ENCODE assay signal across 7 mouse cellular contexts in the genomic region with DNA sequence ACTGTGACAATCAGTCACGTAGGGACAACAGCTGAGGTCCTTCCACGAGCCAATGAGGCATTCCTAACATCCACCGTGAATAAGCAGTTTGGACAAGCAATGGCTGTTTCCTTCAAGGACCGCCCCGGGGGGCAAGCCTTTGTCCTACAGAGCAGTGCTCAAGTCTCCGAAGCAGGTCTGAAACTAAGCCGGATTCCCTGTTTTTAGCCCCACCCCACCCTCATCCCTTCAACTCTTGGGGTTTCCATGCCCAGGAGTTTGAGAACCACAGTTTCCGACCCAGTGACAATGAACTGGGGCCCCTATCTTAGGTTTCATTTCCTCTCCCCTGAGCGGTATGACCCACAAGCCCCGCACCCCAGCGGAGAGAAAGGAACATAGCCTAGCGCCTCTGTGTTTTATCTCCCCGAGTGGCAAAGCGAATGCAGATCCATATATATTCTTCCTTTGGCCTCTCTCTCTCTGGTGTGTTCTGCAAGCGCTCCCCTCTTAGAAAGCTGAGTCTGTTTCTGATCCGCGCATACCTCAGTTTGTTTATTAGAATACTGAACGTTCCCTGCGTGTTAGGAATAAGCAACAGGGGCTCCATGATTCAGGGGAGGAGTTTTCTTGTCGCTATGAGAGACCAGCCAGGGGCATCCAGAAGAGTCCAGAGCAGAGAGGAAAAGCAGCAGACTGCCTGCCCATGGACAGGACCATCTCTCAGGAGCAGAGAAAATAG. TPM values are rescaled to one million over a fixed set of nuclear protein-coding genes. Genes with fewer than 3 reads are reported as not detected.
DNase-seq lines count a peak whose midpoint lies in the region; ATAC-seq lines count a peak whose summit lies in the region.

No protein-coding gene starts in this region.

- no peaks in the 10 kb centered on the region for H3K9me3 ChIP-seq in hindbrain, embryonic 16.5 days (ENCODE audit: control insufficient read depth, low read length)
- no peaks in the 10 kb centered on the region for H3K9me3 ChIP-seq in lung, embryonic 16.5 days (ENCODE audit: control insufficient read depth, low read length)
- no peaks in the 10 kb centered on the region for H3K9me3 ChIP-seq in neural tube, embryonic 15.5 days (replicated peaks)

- no peaks in the 10 kb centered on the region for H3K27me3 ChIP-seq in hindbrain, embryonic 16.5 days (replicated peaks; ENCODE audit: control insufficient read depth, insufficient read depth, low read length)
- H3K27me3 ChIP-seq in lung, embryonic 16.5 days (ENCODE audit: control insufficient read depth, insufficient read depth, low read depth, low read length) = no peaks in the 10 kb centered on the region
- no peaks in the 10 kb centered on the region for H3K27me3 ChIP-seq in neural tube, embryonic 15.5 days (replicated peaks)

- WGBS in hindbrain, embryonic 16.5 days = 11% methylated on average over 20 of the region's 20 CpGs
- 13% methylated on average over 20 of the region's 20 CpGs for WGBS in lung, embryonic 16.5 days
- WGBS in neural tube, embryonic 15.5 days = 15% methylated on average over 20 of the region's 20 CpGs

- H3K4me1 ChIP-seq in hindbrain, embryonic 16.5 days (ENCODE audit: control insufficient read depth, insufficient read depth, low read depth, low read length) = peaks cover 8% of the 10 kb centered on the region
- H3K4me1 ChIP-seq in lung, embryonic 16.5 days (replicated peaks; ENCODE audit: control insufficient read depth, insufficient read depth, low read length) = peaks cover 18% of the 10 kb centered on the region
- peaks cover 17% of the 10 kb centered on the region; the same call in 1 of the 2 replicates for H3K4me1 ChIP-seq in neural tube, embryonic 15.5 days

- DNase-seq in ZHBTc4 (ENCODE audit: low read depth, low spot score) = peak; percentile 86
- DNase-seq in gastrocnemius, postnatal 36 days = no peak
- no peak for DNase-seq in ovary, postnatal 14 days (ENCODE audit: low spot score)

- H3K27ac ChIP-seq in hindbrain, embryonic 16.5 days (ENCODE audit: low read depth, low read length) = no peak overlapping the region
- H3K27ac ChIP-seq in lung, embryonic 16.5 days (ENCODE audit: low read length) = no peak overlapping the region
- H3K27ac ChIP-seq in neural tube, embryonic 15.5 days (replicated peaks) = no peak overlapping the region

- H3K9ac ChIP-seq in hindbrain, embryonic 16.5 days (ENCODE audit: low read depth, low read length) = peak overlapping the region; percentile 25
- H3K9ac ChIP-seq in lung, embryonic 16.5 days (ENCODE audit: low read length) = peak overlapping the region; percentile 46; the same call in 1 of the 2 replicates
- H3K9ac ChIP-seq in neural tube, embryonic 15.5 days (replicated peaks) = no peak overlapping the region

- intact Hi-C loops in gastrocnemius, postnatal 36 days (cut with DNase I) = no loop called here

- peak overlapping the region; percentile 18; the same call in 1 of the 2 replicates for H3K4me3 ChIP-seq in hindbrain, embryonic 16.5 days (ENCODE audit: low read length)
- H3K4me3 ChIP-seq in lung, embryonic 16.5 days (ENCODE audit: low read length) = peak overlapping the region; percentile 14
- H3K4me3 ChIP-seq in neural tube, embryonic 15.5 days (replicated peaks) = no peak overlapping the region; the same call in 1 of the 2 replicates

- H3K4me2 ChIP-seq in hindbrain, embryonic 16.5 days (ENCODE audit: low read length) = peak overlapping the region; percentile 49
- peak overlapping the region; percentile 49 for H3K4me2 ChIP-seq in lung, embryonic 16.5 days (ENCODE audit: low read depth, low read length)
- peak overlapping the region; percentile 48 for H3K4me2 ChIP-seq in neural tube, embryonic 15.5 days

- 0 out of 2 replicates have a peak, but pooled peaks cover 2% of the 10 kb centered on the region for H3K36me3 ChIP-seq in hindbrain, embryonic 16.5 days (ENCODE audit: control insufficient read depth, insufficient read depth, low read length)
- H3K36me3 ChIP-seq in lung, embryonic 16.5 days (ENCODE audit: control insufficient read depth, insufficient read depth, low read length) = no peaks in the 10 kb centered on the region
- H3K36me3 ChIP-seq in neural tube, embryonic 15.5 days = peaks cover 3% of the 10 kb centered on the region; the same call in 1 of the 2 replicates

- ATAC-seq in erythroblast, adult 5-6 weeks (replicated peaks; ENCODE audit: low FRiP score, poor library complexity, severe bottlenecking) = 0 out of 2 replicates have a peak, but pooled peaks have one; percentile 6
- ATAC-seq in hindbrain, embryonic 16.5 days = peak; percentile 29
- ATAC-seq in lung, embryonic 16.5 days (ENCODE audit: low read depth) = no peak
- 0 out of 2 replicates have a peak, but pooled peaks have one; percentile 16 for ATAC-seq in neural tube, embryonic 15.5 days (ENCODE audit: low FRiP score)

RNA-seq across cellular contexts. Expression of a gene that starts 0.8 kb away (rescaled TPM):
- 792 and 830 TPM in 2 replicates for total RNA-seq in erythroblast, adult 5-6 weeks (2015; ENCODE audit: low replicate concordance)
- total RNA-seq in erythroblast, adult 5-6 weeks (2017; ENCODE audit: low replicate concordance) = 550 and 581 TPM in 2 replicates
- polyA plus RNA-seq in hindbrain, embryonic 16.5 days (2015; fragmentation: Nextera tagmentation; extraction: Ambion mirVana) = 1.6 and 2.1 TPM in 2 replicates
- polyA plus RNA-seq in lung, embryonic 16.5 days (2015; fragmentation: Nextera tagmentation; extraction: Ambion mirVana) = 12.8 and 21.5 TPM in 2 replicates
- 1.3 and 10.5 TPM in 2 replicates for polyA plus RNA-seq in neural tube, embryonic 15.5 days (2015; fragmentation: Nextera tagmentation; extraction: Ambion mirVana)
- 1 to 10 TPM; 1.4 to 1.8 TPM for total RNA-seq in gastrocnemius, postnatal 36 days (2021)

RNA-seq across cellular contexts. Expression of a gene that starts 16.8 kb away (rescaled TPM):
- total RNA-seq in erythroblast, adult 5-6 weeks (2015; ENCODE audit: low replicate concordance) = 0.96 and 4.6 TPM in 2 replicates
- 10.0 and 17.6 TPM in 2 replicates for total RNA-seq in erythroblast, adult 5-6 weeks (2017; ENCODE audit: low replicate concordance)
- polyA plus RNA-seq in hindbrain, embryonic 16.5 days (2015; fragmentation: Nextera tagmentation; extraction: Ambion mirVana) = 57.7 and 65.3 TPM in 2 replicates
- polyA plus RNA-seq in lung, embryonic 16.5 days (2015; fragmentation: Nextera tagmentation; extraction: Ambion mirVana) = 27.6 TPM in 2 replicates
- 55.7 and 58.6 TPM in 2 replicates for polyA plus RNA-seq in neural tube, embryonic 15.5 days (2015; fragmentation: Nextera tagmentation; extraction: Ambion mirVana)
- 10 to 100 TPM; 40.5 to 50.0 TPM for total RNA-seq in gastrocnemius, postnatal 36 days (2021)
